Mouse (Mus musculus): ENCODE data around the gene Cers5. TPM values are rescaled to one million over a fixed set of nuclear protein-coding genes. Genes with fewer than 3 reads are reported as not detected.
"Not testable (repeated sequence)": the region's sequence is repeated elsewhere in the genome, so short reads cannot be mapped to it uniquely, and the experiment has no call there.

The Cers5 gene
- polyA plus RNA-seq, 1 experiment from 2014 or later, result 78.0 TPM

DNA sequence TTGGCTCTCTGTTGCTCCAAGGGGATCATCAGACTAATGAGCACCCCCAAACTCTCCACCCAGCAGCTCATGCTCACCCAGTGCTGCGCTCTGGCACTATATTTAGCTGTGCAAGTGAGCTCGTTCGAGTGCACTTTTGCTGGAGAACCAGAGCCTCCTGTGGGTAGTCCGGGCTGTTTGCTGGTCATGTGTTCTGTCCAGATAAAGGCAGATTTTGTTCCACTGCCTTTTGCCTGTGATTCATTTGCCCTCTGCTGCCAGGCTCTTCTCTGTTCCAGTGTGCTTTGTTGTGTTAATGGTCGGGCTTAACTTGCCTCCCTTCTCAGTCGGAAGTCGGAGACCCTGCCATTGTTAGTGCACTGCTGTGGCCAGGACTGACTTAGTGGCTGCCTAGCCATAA is 67.8 kb downstream of the Cers5 start:
- Histone ChIP-seq H3K4me3 (replicated peaks) (no peak overlapping the region), H3K27ac (peak overlapping the region; percentile 97; the same call in 1 of the 2 replicates), H3K27me3 (no peaks in the 10 kb centered on the region), H3K36me3 (peaks cover 60% of the 10 kb centered on the region), H3K9ac (replicated peaks) (0 out of 2 replicates have a peak overlapping the region, but pooled peaks have one; percentile 28), H3K4me1 (replicated peaks) (peaks cover 27% of the 10 kb centered on the region), H3K9me3 (no peaks in the 10 kb centered on the region), H3K4me2 (peak overlapping the region; percentile 83; the same call in 1 of the 2 replicates)
- 81% methylated on average over 7 of the region's 7 CpGs for WGBS
- ATAC-seq (ENCODE audit: insufficient number of reproducible peaks, insufficient read depth, low FRiP score, low TSS enrichment, low read depth), result no peak

DNA sequence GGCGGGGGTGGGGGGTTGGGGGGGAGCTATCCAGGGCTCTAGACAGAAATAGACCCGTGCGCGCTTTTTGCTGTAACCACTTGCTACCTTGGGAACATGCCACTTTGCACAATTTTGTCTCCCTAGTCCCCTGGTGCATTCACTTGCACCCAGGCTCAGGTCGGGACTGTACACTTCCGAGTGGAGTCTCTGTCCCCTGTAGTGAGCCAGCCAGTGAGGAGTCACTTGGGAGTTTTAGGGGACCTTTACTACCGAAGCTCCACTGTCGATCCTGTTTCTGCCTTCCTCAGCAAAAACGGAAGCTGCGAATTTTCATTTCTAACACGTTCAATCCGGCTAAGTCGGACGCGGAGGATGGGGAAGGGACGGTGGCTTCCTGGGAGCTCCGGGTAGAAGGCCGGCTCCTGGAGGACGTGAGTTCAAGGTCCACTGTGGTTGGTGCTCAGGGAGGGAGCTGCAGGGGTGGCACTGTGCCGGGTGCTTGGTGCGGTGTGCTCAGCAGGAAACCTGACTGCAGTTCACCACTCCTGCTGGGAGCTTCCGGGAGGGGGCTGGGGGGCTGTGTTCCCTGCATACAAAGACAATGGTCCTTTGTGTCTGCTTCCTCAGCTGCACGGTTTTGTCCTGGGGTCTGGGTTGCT is 68.5 kb downstream of the Cers5 start:
- 59% methylated on average over 23 of the region's 23 CpGs for WGBS
- peak overlapping the region; percentile 83 for H3K4me2 ChIP-seq

DNA sequence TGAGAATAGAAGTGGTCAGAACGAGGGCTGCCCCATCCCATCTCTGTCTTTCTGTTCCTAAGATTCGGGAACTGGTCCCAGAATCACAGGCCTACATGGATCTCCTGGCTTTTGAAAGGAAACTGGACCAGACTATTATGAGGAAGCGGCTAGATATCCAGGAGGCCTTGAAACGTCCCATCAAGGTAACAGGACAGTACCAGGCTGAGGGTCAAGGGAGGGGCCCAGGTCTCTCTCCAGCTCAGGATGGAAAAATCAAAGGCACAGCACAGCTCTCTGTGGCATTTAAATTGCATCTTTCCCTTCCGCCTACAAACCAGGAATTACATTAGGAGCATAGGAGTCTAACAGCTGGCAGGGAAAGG is 69.0 kb downstream of the Cers5 start:
- Histone ChIP-seq H3K4me1 (replicated peaks) (peaks cover 27% of the 10 kb centered on the region), H3K27me3 (peaks cover 4% of the 10 kb centered on the region), H3K9ac (replicated peaks) (peak overlapping the region; percentile 97; the same call in 1 of the 2 replicates), H3K9me3 (no peaks in the 10 kb centered on the region), H3K36me3 (peaks cover 48% of the 10 kb centered on the region), H3K4me2 (peak overlapping the region; percentile 83), H3K27ac (peak overlapping the region; percentile 97; the same call in 1 of the 2 replicates), H3K4me3 (replicated peaks) (peak overlapping the region; percentile 75)
- WGBS, result 82% methylated on average over 5 of the region's 5 CpGs
- ATAC-seq (ENCODE audit: insufficient number of reproducible peaks, insufficient read depth, low FRiP score, low TSS enrichment, low read depth), result no peak

More for the DNA sequence above, 68.5 kb downstream of the Cers5 start:
- ATAC-seq (ENCODE audit: insufficient number of reproducible peaks, insufficient read depth, low FRiP score, low TSS enrichment, low read depth), result no peak
- peaks cover 53% of the 10 kb centered on the region for H3K36me3 ChIP-seq
- peaks cover 27% of the 10 kb centered on the region for H3K4me1 ChIP-seq (replicated peaks)
- peaks cover 4% of the 10 kb centered on the region; the same call in 1 of the 2 replicates for H3K27me3 ChIP-seq
- H3K27ac ChIP-seq, result peak overlapping the region; percentile 97
- no peak overlapping the region; the same call in 1 of the 2 replicates for H3K4me3 ChIP-seq (replicated peaks)
- H3K9me3 ChIP-seq, result no peaks in the 10 kb centered on the region
- peak overlapping the region; percentile 97 for H3K9ac ChIP-seq (replicated peaks)

- Histone ChIP-seq H3K36me3 (peaks cover 42% of the 10 kb centered on the region), H3K4me2 (peak overlapping the region; percentile 83), H3K4me3 (replicated peaks) (peak overlapping the region; percentile 75), H3K4me1 (replicated peaks) (peaks cover 27% of the 10 kb centered on the region), H3K27ac (peak overlapping the region; percentile 97; the same call in 1 of the 2 replicates), H3K9ac (replicated peaks) (peak overlapping the region; percentile 97), H3K9me3 (no peaks in the 10 kb centered on the region), H3K27me3 (peaks cover 10% of the 10 kb centered on the region)
- no peak for ATAC-seq (ENCODE audit: insufficient number of reproducible peaks, insufficient read depth, low FRiP score, low TSS enrichment, low read depth)
- 63% methylated on average over 9 of the region's 9 CpGs for WGBS
Observed at GRCm38 (mm10) chr15:99703104-99703503, 69.6 kb downstream of the Cers5 start.

GRCm38 (mm10) chr15:99701999-99702900 is 70.4 kb downstream of the Cers5 start, which contains the start of gene Smarcd1:
Smarcd1 (plus strand) TSS chr15:99702129.
- Histone ChIP-seq H3K4me2 (peak within 1 kb of the TSS; percentile 83), H3K36me3 (peaks cover 34% of the 10 kb centered on the region), H3K4me1 (replicated peaks) (peaks cover 27% of the 10 kb centered on the region), H3K4me3 (replicated peaks) (peak within 1 kb of the TSS; percentile 75), H3K27me3 (peaks cover 18% of the 10 kb centered on the region), H3K9me3 (no peaks in the 10 kb centered on the region), H3K9ac (replicated peaks) (peak within 1 kb of the TSS; percentile 97), H3K27ac (peak within 1 kb of the TSS; percentile 97)
- WGBS, result under 1% methylated on average over 70 of the region's 71 CpGs
- ATAC-seq (ENCODE audit: insufficient number of reproducible peaks, insufficient read depth, low FRiP score, low TSS enrichment, low read depth), result peak; percentile 95

DNA sequence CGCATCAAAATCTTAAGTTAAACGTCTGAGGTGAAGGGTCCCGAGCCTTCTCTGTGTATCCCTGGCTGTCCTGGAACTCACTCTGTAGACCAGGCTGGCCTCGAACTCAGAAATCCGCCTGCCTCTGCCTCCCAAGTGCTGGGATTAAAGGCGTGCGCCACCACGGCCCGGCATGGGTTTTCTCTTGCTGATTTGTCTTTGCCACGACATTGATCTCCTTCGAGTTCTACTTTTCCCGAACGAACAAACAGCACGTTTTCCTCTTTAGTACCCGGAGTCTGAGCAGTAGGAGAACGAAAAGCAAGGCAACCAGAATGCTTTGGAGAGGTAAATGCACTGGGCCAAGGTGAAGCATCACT is 71.1 kb downstream of the Cers5 start:
- 49% methylated on average over 16 of the region's 16 CpGs for WGBS
- peak overlapping the region; percentile 97; the same call in 1 of the 2 replicates for H3K9ac ChIP-seq (replicated peaks)
- H3K27me3 ChIP-seq, result peaks cover 24% of the 10 kb centered on the region
- peak overlapping the region; percentile 75 for H3K4me3 ChIP-seq (replicated peaks)
- ATAC-seq (ENCODE audit: insufficient number of reproducible peaks, insufficient read depth, low FRiP score, low TSS enrichment, low read depth); H3K9me3 ChIP-seq: not testable (repeated sequence)
- 0 out of 2 replicates have a peak overlapping the region, but pooled peaks have one; percentile 97 for H3K27ac ChIP-seq
- peaks cover 30% of the 10 kb centered on the region for H3K36me3 ChIP-seq
- H3K4me1 ChIP-seq (replicated peaks), result peaks cover 27% of the 10 kb centered on the region
- H3K4me2 ChIP-seq, result peak overlapping the region; percentile 83

GRCm38 (mm10) chr15:99700219-99701106 is 72.2 kb downstream of the Cers5 start:
- H3K4me3 ChIP-seq (replicated peaks), result no peak overlapping the region
- peaks cover 21% of the 10 kb centered on the region for H3K36me3 ChIP-seq
- H3K4me1 ChIP-seq (replicated peaks), result peaks cover 27% of the 10 kb centered on the region
- no peak for ATAC-seq (ENCODE audit: insufficient number of reproducible peaks, insufficient read depth, low FRiP score, low TSS enrichment, low read depth)
- H3K4me2 ChIP-seq, result no peak overlapping the region
- no peak overlapping the region for H3K27ac ChIP-seq
- H3K27me3 ChIP-seq, result peaks cover 32% of the 10 kb centered on the region
- no peaks in the 10 kb centered on the region for H3K9me3 ChIP-seq
- no peak overlapping the region; the same call in 1 of the 2 replicates for H3K9ac ChIP-seq (replicated peaks)
- 86% methylated on average over 18 of the region's 18 CpGs for whole genome bisulfite sequencing

DNA sequence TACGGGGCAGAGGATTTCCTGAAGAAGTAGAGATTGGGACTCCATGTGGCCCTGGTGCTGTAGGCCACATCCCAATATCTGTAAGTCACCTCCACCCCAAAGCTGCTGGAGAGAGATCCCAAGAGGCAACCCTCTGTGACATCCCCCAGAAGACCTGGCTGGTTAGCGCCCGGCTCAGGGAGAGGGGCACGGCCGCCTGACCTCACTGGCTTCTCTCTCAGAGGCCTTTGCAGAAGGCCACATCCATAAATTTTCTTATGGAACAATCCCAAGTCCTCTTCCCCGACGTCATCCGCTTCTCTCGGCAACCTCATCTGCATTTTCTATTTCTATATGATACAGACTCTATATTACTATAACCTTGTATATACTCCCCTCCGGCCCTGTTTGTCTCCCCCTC is 73.0 kb downstream of the Cers5 start:
- peaks cover 34% of the 10 kb centered on the region for H3K27me3 ChIP-seq
- H3K4me2 ChIP-seq, result no peak overlapping the region
- no peak for ATAC-seq (ENCODE audit: insufficient number of reproducible peaks, insufficient read depth, low FRiP score, low TSS enrichment, low read depth)
- no peak overlapping the region for H3K27ac ChIP-seq
- WGBS, result 82% methylated on average over 10 of the region's 10 CpGs
- H3K36me3 ChIP-seq, result peaks cover 16% of the 10 kb centered on the region
- no peak overlapping the region; the same call in 1 of the 2 replicates for H3K9ac ChIP-seq (replicated peaks)
- no peak overlapping the region for H3K4me3 ChIP-seq (replicated peaks)
- H3K4me1 ChIP-seq (replicated peaks), result peaks cover 24% of the 10 kb centered on the region
- no peaks in the 10 kb centered on the region for H3K9me3 ChIP-seq

DNA sequence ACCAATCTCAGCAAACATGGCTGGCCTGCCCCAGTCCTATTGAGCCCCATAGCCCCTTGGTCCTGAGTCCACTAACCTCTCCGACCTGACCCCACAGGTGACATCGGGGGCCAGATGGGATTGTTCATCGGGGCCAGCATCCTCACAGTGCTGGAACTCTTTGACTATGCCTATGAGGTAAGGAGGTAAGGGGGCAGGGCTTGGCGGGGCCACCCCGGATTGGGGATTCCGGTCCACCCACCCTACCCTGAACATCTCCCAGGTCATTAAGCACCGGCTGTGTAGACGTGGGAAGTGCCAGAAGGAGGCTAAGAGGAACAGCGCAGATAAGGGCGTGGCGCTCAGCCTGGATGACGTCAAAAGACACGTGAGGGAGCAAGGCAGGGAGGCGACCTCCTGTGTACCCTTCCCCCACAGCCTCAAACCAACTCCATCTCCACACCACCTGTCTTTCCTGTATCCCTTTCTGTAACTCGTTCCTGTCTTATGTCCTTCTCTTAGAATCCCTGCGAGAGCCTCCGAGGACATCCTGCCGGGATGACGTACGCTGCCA is 74.1 kb downstream of the Cers5 start:
- no peaks in the 10 kb centered on the region for H3K9me3 ChIP-seq
- H3K4me2 ChIP-seq, result no peak overlapping the region

GRCm38 (mm10) chr15:99697309-99697708 is 75.4 kb downstream of the Cers5 start:
- Histone ChIP-seq H3K4me3 (replicated peaks) (no peak overlapping the region), H3K9ac (replicated peaks) (no peak overlapping the region), H3K27me3 (peaks cover 48% of the 10 kb centered on the region), H3K4me1 (replicated peaks) (0 out of 2 replicates have a peak, but pooled peaks cover 4% of the 10 kb centered on the region), H3K27ac (no peak overlapping the region), H3K36me3 (no peaks in the 10 kb centered on the region), H3K4me2 (no peak overlapping the region), H3K9me3 (no peaks in the 10 kb centered on the region)
- WGBS, result 20% methylated on average over 2 of the region's 2 CpGs
- no peak for ATAC-seq (ENCODE audit: insufficient number of reproducible peaks, insufficient read depth, low FRiP score, low TSS enrichment, low read depth)

More for the DNA sequence above, 74.1 kb downstream of the Cers5 start:
- Histone ChIP-seq H3K27me3 (peaks cover 39% of the 10 kb centered on the region), H3K4me3 (replicated peaks) (no peak overlapping the region), H3K9ac (replicated peaks) (no peak overlapping the region), H3K27ac (no peak overlapping the region), H3K4me1 (replicated peaks) (peaks cover 13% of the 10 kb centered on the region), H3K36me3 (peaks cover 5% of the 10 kb centered on the region)
- ATAC-seq (ENCODE audit: insufficient number of reproducible peaks, insufficient read depth, low FRiP score, low TSS enrichment, low read depth), result no peak
- 33% methylated on average over 19 of the region's 20 CpGs for WGBS

Measured in limb, embryonic 12.5 days (tissue).